Mouse (Mus musculus) lung, postnatal 36 days (tissue): ENCODE data around the gene Usp29.
A peak's percentile ranks its signal among the peaks of the same experiment; 100 is the strongest.
"Not testable (repeated sequence)": the region's sequence is repeated elsewhere in the genome, so short reads cannot be mapped to it uniquely, and the experiment has no call there.

Experiments used
- DNase-seq: peaks from one replicate; pipeline ENCODE4 v3.0.0; 2022; ENCODE audit warnings: mixed read lengths

Gene Usp29

DNA sequence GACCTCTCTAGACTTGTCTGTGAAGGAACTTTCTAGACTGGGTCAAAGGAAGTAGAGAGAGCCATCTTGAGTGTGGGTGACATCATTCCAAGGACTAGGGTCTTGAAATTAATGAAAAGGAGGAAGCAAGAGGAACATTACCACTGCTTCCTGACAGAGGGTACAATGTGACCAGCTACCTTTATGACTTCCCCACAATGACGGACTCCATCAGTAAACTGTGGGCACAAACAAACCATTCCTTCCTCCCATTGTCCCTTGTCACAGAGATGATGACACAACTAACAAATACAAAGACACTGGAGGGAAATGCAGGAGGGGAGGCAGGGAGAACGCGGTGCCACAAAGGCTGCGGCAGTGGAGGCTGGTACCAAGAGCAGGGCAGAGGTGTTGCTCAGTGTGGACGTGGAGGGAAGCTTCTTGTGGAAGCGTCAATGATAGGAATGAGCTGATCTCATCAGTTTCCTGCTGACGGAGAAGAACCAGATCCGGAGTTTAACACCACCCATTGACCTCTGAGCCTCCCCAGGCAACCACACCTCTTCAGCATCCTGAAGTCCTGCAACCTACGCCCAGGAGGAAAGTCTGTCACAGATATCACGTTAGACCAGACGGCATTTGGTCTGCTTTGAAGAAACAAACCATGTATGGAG, 149.3 kb downstream of the Usp29 start:
- DNase-seq, result no peak

DNA sequence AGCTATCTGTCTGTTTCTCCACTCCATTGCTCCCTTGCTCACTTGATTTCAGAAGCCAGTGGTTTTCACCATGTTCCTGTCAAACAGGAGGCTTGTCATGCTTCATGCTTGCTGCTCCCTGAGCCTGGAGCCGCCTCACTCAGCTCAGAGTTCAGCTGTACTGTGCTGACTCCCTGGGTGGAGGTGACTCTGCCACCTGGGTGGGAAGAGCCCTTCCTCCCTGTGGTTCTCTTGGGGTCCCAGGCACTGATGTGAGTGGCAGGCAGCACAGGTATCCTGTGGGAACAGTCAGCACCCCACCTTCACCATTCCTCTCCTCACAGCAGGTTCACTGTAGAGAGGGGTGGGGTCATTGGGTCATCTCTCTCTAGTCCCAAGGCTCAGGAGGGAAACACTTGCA, 150.5 kb downstream of the Usp29 start:
- not testable (repeated sequence) for DNase-seq

GRCm38 (mm10) chr7:6881473-6882046, 151.2 kb downstream of the Usp29 start:
- no peak for DNase-seq

DNA sequence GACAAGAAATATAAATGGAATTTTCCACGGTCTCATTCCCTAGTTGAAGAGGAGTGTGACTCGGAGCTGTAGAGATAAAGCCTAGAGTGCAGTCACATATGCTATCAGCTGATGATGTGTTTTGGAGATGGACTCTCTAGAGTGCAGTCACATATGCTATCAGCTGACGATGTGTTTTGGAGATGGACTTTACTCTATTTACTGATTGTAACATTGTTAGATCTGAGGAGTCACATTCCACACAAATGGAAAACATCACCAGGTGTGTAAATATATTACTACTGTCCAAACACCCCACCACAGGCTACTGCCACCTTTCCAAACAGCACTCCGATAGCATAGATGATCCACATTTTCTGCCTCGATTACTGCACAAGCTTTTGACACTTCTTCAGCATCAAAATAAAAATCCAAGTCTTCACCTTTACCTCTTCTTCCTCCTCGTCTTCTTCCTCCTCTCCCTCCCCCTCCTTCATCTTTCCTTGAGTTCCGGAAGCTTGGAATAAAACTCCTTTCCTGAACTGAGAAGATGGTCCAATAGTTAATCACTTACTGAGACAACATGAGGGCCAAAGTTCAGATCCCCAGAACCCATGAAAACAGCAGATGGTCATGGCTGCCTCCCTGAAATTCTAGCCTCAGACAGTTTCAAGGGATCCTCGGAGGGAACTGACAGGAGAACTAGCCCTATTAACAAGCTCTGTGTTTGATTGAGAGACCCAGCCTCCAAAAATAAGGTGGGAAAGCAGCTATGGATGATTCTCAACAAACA, 153.2 kb downstream of the Usp29 start:
- DNase-seq, result no peak

GRCm38 (mm10) chr7:6885416-6885815, 155.0 kb downstream of the Usp29 start:
- no peak for DNase-seq

GRCm38 (mm10) chr7:6886896-6887295, 156.5 kb downstream of the Usp29 start:
- no peak for DNase-seq

GRCm38 (mm10) chr7:6889871-6890270, 159.5 kb downstream of the Usp29 start:
- DNase-seq, result no peak

DNA sequence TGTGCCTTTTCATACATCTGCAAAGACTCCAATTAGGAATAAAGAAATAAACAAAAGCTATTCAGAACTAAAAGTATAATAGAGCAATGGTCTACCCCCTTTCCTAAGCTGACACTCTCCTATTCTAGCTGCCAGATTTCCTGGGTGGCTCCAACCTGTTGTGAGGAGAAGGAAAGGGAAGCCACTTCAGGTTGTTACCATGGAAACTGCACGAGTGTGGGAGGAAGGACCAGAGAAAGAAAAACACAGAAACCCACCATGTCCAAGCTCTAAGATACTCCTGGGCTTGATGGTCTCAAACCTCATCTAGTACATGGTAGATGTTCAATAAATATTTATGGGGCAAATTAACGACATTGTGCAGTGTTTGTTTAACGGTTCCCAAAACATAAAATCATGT, 160.8 kb downstream of the Usp29 start:
- no peak for DNase-seq

DNA sequence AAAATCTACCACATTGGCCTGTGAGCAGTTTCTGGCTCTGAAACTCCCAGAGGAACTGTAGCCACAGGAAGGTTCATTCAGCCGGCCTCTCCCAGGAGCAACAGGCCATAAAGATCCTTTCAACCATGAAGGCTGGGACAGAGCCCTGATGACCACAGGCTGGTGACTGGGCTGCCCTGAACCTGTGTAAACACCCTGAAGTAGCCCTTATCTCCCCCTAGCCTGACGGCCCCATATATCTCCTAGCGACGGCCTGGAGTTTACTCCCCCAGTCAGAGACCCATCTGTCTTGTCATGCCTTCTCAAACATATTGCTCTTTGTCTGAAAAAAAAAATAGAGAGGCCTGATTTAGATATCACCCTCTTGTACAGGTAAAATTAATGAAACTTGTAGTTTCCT, 166.6 kb downstream of the Usp29 start:
- DNase-seq, result not testable (repeated sequence)

DNA sequence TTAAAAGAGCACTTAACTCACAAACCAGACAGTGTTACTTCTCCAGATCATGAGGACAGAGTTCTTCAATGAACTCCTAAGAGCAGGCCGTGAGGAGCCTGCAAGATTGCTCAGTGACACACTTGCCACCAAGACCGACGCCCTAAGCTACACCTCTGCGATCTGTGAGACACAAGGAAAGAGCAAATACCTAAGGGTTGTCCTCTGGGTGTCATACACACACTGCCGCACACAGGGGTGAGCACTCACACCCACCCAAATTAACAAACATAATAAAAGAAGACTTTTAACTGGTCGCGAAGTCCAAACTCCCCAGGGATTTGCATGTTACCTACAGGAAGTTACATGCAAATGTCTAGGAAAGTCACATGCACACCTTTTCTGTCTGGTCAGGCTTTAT, 170.3 kb downstream of the Usp29 start:
- no peak for DNase-seq

DNA sequence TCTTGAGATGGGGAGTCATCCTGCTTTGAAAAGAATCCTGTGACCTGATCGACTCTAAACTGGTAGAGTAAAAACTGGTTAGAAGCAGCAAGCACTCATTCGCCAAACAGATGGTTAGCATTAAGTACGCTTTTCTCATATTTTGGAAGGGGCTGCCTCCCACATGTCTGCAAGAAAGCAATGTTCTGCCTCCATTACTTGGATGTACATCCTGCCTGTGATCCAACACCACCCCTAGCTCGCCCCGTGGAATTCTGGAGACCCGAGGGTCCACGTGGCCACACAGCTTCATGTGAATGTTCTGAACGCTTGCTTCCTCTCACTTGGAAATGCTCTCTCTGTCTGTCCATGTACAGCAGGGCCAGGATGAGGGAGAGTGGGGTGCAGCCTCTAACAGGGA, 173.1 kb downstream of the Usp29 start:
- DNase-seq, result no peak

GRCm38 (mm10) chr7:6910527-6910926, 180.1 kb downstream of the Usp29 start:
- no peak for DNase-seq

DNA sequence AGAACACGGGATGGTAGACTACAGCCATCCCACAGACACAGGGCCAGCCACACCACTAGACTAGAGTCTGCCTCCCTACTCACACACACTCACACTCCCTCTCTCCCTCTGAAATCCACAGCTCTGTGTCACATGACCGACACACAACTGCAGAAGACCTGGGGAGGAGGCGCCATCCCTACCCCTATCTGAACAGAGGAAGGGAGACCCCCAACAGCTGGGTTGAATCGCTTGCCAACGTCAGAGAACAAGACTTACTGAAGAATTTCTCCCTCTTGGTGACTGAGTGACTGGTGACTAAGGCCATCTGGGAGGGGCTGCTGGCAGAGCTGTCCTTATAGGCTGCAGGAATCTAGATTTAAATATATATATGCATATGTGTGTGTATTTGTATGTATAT, 181.4 kb downstream of the Usp29 start:
- no peak for DNase-seq

DNA sequence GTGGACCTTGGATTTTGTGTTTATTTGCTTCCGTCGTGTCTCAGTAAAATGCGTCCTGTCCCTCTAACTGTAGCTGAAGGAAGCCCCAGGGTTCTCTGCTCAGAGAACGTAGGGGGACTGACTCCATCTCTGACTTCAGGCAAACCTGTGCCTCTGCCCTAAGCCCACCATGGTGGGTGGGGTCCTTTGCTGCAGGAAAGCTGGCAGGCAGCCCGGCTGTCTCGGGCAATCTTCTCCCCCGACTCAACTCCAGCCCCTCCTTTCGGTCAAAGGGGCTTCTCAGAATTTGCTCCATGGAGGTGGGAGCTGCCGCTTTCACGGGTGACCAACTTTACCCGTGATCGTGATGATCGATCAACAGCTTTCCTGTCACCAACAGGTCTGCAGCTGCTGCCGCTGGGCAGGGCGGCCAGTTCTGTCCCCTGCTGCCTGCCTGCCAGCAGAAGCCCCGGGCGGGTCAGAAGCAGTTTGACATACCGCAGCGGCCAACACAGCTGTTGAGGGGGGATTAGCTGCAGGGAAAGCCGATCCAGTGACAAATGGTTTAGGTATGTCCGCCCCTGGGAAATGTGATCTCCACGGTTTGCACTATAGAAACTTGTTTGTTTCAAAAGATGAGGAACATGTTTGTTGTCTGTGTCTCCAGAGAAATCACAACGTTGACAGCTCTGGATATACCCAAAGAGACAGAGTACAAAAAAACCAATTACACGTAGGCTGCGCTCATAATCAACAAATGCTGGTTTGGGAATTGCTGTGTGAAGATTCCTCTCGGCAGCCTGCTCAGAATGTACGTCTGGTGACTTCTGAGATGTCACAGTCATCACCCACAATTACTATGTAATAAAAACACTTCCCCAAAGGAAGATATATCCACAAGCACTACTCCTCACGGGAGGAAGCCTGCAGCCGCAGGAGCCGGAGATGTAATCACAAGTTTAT, 183.3 kb downstream of the Usp29 start:
- no peak for DNase-seq

GRCm38 (mm10) chr7:6917126-6917525, 186.7 kb downstream of the Usp29 start:
- DNase-seq, result no peak

DNA sequence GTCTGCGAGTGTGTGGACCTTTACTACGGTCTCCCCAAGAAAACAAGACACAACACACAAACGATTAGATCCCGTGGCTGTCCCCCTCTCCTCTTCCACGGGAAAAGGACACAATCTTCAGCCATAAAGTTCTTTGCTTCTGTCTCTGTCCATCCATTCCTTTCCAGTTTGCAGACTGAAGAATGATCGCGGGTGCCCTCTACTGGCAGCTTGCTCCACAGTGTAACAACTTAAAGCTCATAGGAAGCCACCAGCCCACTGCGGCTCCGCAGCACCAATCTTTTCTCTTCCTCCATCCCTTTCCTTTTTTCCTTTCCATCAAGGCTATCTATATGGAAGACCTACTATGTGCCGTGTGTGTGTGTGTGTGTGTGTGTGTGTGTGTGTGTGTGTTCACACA, 187.9 kb downstream of the Usp29 start:
- peak; percentile 87 for DNase-seq

- DNase-seq, result no peak
These were observed 188.9 kb downstream of the Usp29 start for GRCm38 (mm10) chr7:6919131-6919870.

- DNase-seq, result no peak
These were observed 193.1 kb downstream of the Usp29 start for GRCm38 (mm10) chr7:6923515-6923914.

DNA sequence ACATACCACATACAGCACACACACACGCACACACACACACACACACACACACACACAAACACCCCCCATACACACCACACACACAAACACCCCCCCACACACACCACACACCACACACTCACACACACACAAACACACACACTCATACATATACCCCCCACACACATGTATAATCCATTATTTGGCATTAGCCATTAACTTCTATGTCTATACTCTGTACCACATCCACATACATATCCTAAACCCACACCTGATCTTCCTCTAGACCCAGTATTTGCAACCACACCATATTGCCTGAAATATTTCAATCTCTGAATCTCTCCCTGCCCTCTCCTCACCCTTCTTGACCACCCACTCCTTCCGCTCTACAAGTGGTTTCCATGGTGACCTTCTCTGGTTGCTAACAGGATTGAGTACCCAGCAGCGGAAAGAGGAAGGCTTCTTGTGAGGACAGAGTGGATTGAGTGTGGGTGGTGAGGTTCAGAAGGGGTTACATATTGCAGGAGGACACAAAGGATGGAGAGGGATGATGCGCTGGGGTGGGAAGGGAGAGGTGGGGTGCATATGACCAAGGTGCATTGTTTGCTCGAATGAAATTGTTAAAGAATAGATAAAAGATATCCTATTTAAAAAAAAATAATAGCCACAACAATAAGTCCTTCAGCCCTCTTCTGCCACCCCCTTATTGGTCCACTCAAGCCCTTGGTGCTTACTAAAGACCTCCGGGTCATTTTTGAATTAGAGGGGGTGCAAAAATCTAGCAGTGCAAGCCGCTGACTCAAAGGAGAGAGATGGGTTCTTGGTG, 195.8 kb downstream of the Usp29 start:
- no peak for DNase-seq

DNA sequence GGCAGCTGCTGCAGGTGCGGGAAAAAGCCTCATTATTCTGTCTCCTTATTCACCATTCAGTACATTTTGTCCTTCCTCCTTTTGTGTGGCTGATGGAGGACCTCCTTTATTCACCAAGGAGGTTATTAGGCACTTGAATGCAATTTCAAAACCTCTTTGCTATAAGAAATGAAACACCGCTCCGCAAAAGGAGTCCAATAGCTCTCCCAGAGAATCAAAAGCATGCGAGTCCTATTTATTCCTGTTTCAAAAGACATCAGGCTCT, 196.3 kb downstream of the Usp29 start:
- DNase-seq, result no peak

GRCm38 (mm10) chr7:6929286-6929685, 198.9 kb downstream of the Usp29 start:
- no peak for DNase-seq

- no peak for DNase-seq
These were observed 204.4 kb downstream of the Usp29 start for GRCm38 (mm10) chr7:6934741-6935140.
